Mouse (Mus musculus): ENCODE data around the gene Atp1a4. TPM values are rescaled to one million over a fixed set of nuclear protein-coding genes. Genes with fewer than 3 reads are reported as not detected.

Atp1a4 gene
- 0.05 and 0.10 TPM in 2 replicates for polyA plus RNA-seq (2015; fragmentation: Nextera tagmentation; extraction: Ambion mirVana)

DNA sequence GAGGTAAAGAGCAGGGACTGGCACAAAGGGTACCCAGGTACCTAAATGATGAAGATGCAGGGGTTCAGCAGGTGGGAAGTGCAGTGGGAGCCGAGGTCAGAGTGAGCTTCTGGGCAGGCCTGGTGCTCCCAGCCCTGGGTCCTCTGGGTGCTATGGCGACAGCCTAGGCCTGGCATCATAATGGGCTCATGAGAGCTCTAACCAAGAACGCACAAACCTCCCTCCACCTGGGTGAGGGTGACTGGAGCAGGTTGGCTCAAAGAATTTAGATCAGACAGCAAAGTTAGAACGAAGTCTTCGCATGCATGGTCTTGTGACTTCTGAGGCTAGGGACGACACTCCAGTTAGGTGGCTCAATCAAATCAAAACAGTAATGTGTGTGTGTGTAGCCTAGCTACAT is at the start of gene Atp1a4:
Atp1a4 (minus strand) TSS at position 101 of the 400 bp plus-strand sequence.

DNA sequence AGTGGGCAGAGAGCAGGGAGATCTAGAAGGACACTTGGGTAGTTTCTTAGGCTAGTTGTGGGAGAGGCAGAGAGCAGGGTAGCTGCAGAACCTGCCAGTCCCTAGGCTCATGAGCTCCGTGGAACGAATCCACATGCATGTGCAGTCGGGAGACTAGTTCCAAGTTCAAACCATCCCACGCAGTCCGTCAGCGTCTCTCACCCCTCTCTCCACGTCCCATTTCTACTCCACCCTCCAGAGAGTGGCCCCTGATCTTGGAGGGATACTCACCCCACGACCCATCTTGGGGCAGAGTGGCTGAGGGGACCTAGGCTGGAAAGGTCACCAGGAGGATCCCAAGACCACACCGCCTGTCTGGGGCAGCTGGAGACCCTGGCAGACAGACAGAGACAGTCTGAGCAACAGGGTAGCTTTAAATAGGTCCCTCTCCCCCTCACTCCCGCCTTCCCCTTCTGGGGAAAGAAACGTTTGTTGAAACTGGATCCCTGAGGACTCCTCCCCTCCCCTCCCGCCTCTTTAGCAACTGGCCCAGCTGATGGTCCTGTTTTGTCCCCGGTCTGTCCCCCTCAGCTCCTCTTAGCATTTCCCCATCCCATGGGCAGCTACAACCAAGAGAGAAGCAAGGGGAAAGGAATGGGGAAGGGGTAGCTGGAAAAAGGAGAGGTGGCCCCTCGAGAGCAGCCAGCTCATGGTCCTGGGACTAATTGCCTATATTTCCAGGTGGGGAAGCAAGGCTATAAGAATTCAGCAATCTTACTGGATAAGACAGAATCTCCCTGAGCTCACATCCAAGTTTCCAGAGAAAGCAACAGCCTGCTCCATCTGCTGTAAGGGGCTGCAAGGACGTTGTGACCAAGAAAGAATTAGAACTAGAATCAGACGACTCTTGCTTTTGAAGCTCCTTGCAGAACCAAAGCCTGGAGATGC is 39.7 kb upstream of the Atp1a4 start, which contains the start of gene Atp1a2:
Atp1a2 (minus strand) TSS at position 454 of the 927 bp plus-strand sequence.

GRCm38 (mm10) chr1:172261477-172262078 is 3.4 kb upstream of the Atp1a4 start, which contains the start of gene Igsf8:
Gene Igsf8 (plus strand): TSS chr1:172261641.

GRCm38 (mm10) chr1:172219451-172220406 is 38.5 kb downstream of the Atp1a4 start, which contains the start of gene Casq1:
Gene Casq1 (minus strand): TSS chr1:172219868.

DNA sequence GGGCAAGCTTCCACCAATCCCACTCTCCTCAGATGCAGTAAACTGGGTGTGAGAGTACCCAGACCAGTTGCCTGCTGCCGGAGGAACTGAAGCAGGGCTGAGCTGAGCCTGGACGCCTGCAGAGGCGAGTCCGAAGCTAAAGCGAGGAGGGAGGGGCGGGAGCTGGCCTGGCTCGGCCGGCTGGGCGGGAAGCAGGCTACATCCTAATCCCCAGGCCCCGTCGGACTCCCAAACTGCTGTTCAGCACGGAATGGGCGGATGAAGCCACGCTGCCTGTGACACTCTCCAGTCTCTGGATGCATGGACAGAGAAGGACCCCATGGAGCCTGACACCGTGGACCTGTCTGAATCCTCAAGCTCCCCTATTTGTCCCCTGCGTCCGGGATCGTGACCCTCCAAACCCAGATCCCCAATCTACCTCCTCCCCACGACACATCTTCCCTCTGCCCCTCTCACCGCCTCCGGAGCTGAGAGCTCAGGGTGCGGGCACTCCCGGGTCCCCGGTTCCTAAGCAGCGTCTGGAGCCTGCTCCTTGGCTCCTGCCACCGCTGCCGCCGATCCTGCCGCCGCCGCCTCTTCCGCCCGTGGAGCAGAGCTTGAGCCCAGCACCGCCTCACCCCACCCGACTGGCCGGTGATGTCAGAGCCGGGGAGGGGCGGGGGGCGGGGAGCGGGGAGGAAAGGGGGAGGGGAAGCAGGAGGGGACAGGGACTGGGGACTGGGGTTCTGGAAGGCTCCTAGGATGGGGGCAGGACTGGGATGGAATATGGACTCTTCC is 51.9 kb downstream of the Atp1a4 start, which contains the start of gene Pea15a:
Pea15a (minus strand) TSS at position 664 of the 777 bp plus-strand sequence.

Other genes starting within 250 kb of the Atp1a4 start
- 2.6 and 4.0 TPM in 2 replicates for gene Vangl2, start 230.0 kb downstream of the Atp1a4 start, polyA plus RNA-seq (2015; fragmentation: Nextera tagmentation; extraction: Ambion mirVana)
- not detected in 2 replicates for gene Nhlh1, start 200.8 kb downstream of the Atp1a4 start, polyA plus RNA-seq (2015; fragmentation: Nextera tagmentation; extraction: Ambion mirVana)
- gene Copa, start 175.9 kb downstream of the Atp1a4 start, polyA plus RNA-seq (2015; fragmentation: Nextera tagmentation; extraction: Ambion mirVana): 89.8 and 97.0 TPM in 2 replicates
- 57.0 and 63.1 TPM in 2 replicates for gene Ncstn, start 175.6 kb downstream of the Atp1a4 start, polyA plus RNA-seq (2015; fragmentation: Nextera tagmentation; extraction: Ambion mirVana)
- 185 and 200 TPM in 2 replicates for gene Pex19, start 131.7 kb downstream of the Atp1a4 start, polyA plus RNA-seq (2015; fragmentation: Nextera tagmentation; extraction: Ambion mirVana)
- gene Dcaf8, start 110.3 kb downstream of the Atp1a4 start, polyA plus RNA-seq (2015; fragmentation: Nextera tagmentation; extraction: Ambion mirVana): 128 and 141 TPM in 2 replicates
- gene Pea15a, start 51.6 kb downstream of the Atp1a4 start, polyA plus RNA-seq (2015; fragmentation: Nextera tagmentation; extraction: Ambion mirVana): 79.7 and 89.6 TPM in 2 replicates
- 1,722 and 1,828 TPM in 2 replicates for gene Casq1, start 38.5 kb downstream of the Atp1a4 start, polyA plus RNA-seq (2015; fragmentation: Nextera tagmentation; extraction: Ambion mirVana)
- gene Igsf8, start 3.2 kb upstream of the Atp1a4 start, polyA plus RNA-seq (2015; fragmentation: Nextera tagmentation; extraction: Ambion mirVana): 16.3 and 17.3 TPM in 2 replicates
- 105 and 110 TPM in 2 replicates for gene Atp1a2, start 39.6 kb upstream of the Atp1a4 start, polyA plus RNA-seq (2015; fragmentation: Nextera tagmentation; extraction: Ambion mirVana)
- not detected in 2 replicates for gene Kcnj9, start 70.9 kb upstream of the Atp1a4 start, polyA plus RNA-seq (2015; fragmentation: Nextera tagmentation; extraction: Ambion mirVana)
- 0.27 and 0.38 TPM in 2 replicates for gene Kcnj10, start 82.8 kb upstream of the Atp1a4 start, polyA plus RNA-seq (2015; fragmentation: Nextera tagmentation; extraction: Ambion mirVana)
- gene Pigm, start 118.1 kb upstream of the Atp1a4 start, polyA plus RNA-seq (2015; fragmentation: Nextera tagmentation; extraction: Ambion mirVana): 2.4 TPM in 2 replicates
- 0.49 and 0.72 TPM in 2 replicates for gene Slamf9, start 216.9 kb upstream of the Atp1a4 start, polyA plus RNA-seq (2015; fragmentation: Nextera tagmentation; extraction: Ambion mirVana)
- 0.81 and 2.2 TPM in 2 replicates for gene Igsf9, start 223.4 kb upstream of the Atp1a4 start, polyA plus RNA-seq (2015; fragmentation: Nextera tagmentation; extraction: Ambion mirVana)
- gene Tagln2, start 241.6 kb upstream of the Atp1a4 start, polyA plus RNA-seq (2015; fragmentation: Nextera tagmentation; extraction: Ambion mirVana): 143 and 184 TPM in 2 replicates

Data from skeletal muscle tissue, postnatal 0 days (tissue).